Mouse (Mus musculus) right cerebral cortex, postnatal 36 days (tissue): ENCODE results near the gene Adprh.
A peak's percentile ranks its signal among the peaks of the same experiment; 100 is the strongest.

Experiments used
- DNase-seq, 2 experiments: peaks; one replicate each; pipeline ENCODE4 v3.0.0; 2022; ENCODE audit warnings: low spot score in 2 of 2, mixed read lengths in 1 of 2

Gene Adprh

GRCm38 (mm10) chr16:38443721-38444464 is 8.6 kb downstream of the Adprh start:
- no peak for DNase-seq

GRCm38 (mm10) chr16:38442216-38442615 is 10.3 kb downstream of the Adprh start:
- no peak for DNase-seq

- no peak for DNase-seq
Measured at GRCm38 (mm10) chr16:38441611-38442010, 10.9 kb downstream of the Adprh start.

- DNase-seq, result no peak
Measured at GRCm38 (mm10) chr16:38440403-38440802, 12.1 kb downstream of the Adprh start.

GRCm38 (mm10) chr16:38439190-38439589 is 13.3 kb downstream of the Adprh start:
- peak in 1 of 2 experiments; percentile 41 for DNase-seq

- no peak for DNase-seq
Measured at GRCm38 (mm10) chr16:38434295-38434795, 18.2 kb downstream of the Adprh start.

GRCm38 (mm10) chr16:38433514-38433913 is 19.0 kb downstream of the Adprh start:
- DNase-seq, result no peak

- DNase-seq, result no peak
Measured at GRCm38 (mm10) chr16:38432498-38433425, 19.7 kb downstream of the Adprh start, which contains the start of gene Pla1a. TSS of gene Pla1a (minus strand) at chr16:38433145.

- no peak for DNase-seq
Measured at GRCm38 (mm10) chr16:38431446-38432185, 20.9 kb downstream of the Adprh start.

- DNase-seq, result no peak
Measured at GRCm38 (mm10) chr16:38425799-38426198, 26.7 kb downstream of the Adprh start.

GRCm38 (mm10) chr16:38425374-38425773 is 27.1 kb downstream of the Adprh start:
- no peak for DNase-seq

GRCm38 (mm10) chr16:38414953-38415352 is 37.5 kb downstream of the Adprh start:
- DNase-seq, result no peak

GRCm38 (mm10) chr16:38408416-38408815 is 44.1 kb downstream of the Adprh start:
- no peak for DNase-seq

GRCm38 (mm10) chr16:38407584-38407983 is 44.9 kb downstream of the Adprh start:
- no peak for DNase-seq

- no peak for DNase-seq
Measured at GRCm38 (mm10) chr16:38406708-38407107, 45.8 kb downstream of the Adprh start.

- no peak for DNase-seq
Measured at GRCm38 (mm10) chr16:38406293-38406692, 46.2 kb downstream of the Adprh start.

GRCm38 (mm10) chr16:38403639-38404038 is 48.9 kb downstream of the Adprh start:
- no peak for DNase-seq

- DNase-seq, result no peak
Measured at GRCm38 (mm10) chr16:38401468-38401867, 51.0 kb downstream of the Adprh start.

- no peak for DNase-seq
Measured at GRCm38 (mm10) chr16:38400311-38400960, 52.1 kb downstream of the Adprh start.

GRCm38 (mm10) chr16:38399531-38400231 is 52.8 kb downstream of the Adprh start:
- DNase-seq, result peak in 1 of 2 experiments; percentile 15

- no peak for DNase-seq
Measured at GRCm38 (mm10) chr16:38399076-38399475, 53.4 kb downstream of the Adprh start.
